Mouse (Mus musculus) gastrocnemius, postnatal 36 days (tissue): ENCODE measurements around the gene Irak1bp1. TPM values are rescaled to one million over a fixed set of nuclear protein-coding genes. Genes with fewer than 3 reads are reported as not detected.

Experiments used
- DNase-seq, 2 experiments: peaks; one replicate each; pipeline ENCODE4 v3.0.0; 2022
- intact Hi-C: fragments of 180-260 bp; cut with DNase I; formaldehyde crosslinking; loops from one replicate; pipeline ENCODE4 v1.15.1; 2025
- total RNA-seq, 2 experiments: library from RNA; stranded (reverse); gene quantifications; 2 replicates each; pipeline ENCODE4 v1.2.3; 2021

The Irak1bp1 gene
- total RNA-seq, 2 experiments from 2014 or later = 1.5 to 1.9 TPM

DNA sequence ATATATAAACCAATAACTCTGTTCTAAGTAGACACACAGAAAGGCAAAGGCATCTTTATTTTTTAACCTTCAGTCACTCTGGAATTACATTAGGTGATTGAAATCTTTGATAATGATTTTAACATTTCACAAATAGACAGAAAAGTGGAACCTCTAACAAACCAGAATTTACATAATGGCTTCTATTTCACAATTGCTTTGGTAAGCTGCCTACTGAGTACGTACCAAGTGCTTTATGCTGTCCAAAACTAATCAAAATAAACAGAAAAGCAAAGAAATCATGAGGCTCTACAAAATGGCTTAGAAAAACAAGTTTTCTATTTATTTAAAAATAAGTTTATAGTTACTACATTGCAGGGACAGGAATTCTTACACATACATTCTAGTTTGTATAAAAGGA is 36.8 kb downstream of the Irak1bp1 start:
- DNase-seq = no peak
- intact Hi-C loops = no loop called here

DNA sequence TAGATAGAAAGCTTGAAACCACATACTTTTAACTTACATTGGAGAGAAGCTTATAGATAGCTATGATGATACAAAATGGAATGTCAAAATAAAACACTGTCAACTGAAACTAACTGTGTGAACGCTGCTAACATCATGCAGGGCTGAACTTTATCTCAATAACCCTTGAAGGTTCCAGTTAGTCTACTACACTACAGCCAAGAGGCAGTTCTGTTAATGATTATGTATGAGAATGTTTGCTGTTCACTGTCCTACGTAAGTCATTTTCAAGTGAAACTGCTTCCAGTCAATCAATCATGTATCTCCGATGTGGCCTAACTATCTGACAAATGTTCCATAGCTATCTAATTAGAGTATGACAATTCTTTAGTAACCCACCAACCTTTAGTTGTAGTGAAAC is 38.4 kb downstream of the Irak1bp1 start:
- DNase-seq = no peak
- intact Hi-C loops = no loop called here

DNA sequence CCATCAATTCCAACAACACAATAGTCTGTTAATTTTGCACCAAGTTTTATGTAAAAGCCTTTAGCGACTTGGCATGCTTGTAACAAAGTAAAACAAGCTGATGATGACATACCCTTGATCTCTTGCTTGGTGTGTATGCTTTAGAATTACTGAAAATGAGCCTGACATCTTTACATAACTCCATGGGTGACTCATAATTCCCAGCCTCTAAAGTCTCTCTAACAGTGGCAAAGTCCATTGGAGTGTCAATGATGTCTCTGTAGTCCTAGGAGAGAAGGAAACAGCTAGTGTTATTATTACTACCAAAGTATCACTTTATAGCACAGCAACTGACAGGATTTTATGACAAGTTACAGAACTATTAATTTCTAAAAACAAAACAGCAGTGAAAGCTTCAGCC is 47.7 kb downstream of the Irak1bp1 start:
- no peak for DNase-seq
- intact Hi-C loops = no loop called here

DNA sequence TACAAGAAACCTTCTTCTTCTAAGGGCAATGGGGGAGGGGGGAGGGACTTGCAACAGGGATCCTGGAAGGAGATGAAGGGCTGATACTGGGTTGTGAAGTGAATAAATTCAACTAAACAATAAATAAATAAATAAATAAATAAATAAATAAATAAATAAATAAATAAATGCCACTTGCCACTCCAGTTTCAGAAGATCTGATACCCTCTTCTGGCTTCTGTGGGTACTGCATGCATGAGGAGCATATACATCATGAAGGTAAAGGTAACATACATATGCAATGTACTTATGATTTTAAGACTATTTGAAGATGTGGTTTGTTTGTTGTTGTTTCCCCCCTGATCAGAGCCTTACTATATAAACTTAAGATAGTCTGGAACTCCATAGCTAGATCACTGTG is 54.8 kb downstream of the Irak1bp1 start:
- intact Hi-C loops = no loop called here
- no peak for DNase-seq

DNA sequence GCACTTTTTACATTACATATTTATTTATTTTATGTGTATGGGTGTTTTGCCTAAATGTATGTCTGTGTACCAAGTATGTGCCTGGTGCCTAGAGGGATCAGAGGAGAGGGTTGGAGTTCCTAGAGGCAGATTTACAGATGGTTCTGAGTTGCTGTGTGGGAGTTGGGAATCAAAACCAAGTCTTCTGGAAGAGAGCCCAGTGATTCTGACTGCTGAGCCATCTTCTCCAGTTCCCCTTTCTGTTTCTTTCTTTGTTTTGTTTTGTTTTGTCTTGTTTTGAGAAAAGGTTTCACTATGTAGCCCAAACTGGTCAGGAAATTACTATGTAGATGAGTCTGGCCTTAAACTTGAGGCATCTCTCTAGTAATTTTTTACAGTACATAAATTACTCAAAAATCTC is 59.3 kb downstream of the Irak1bp1 start:
- DNase-seq = no peak
- intact Hi-C loops = no loop called here

Other genes with a start within 250 kb of the Irak1bp1 start
- 10 to 100 TPM; 19.9 to 27.8 TPM for gene Phip, start 146.0 kb downstream of the Irak1bp1 start, total RNA-seq